Mouse (Mus musculus) layer of hippocampus, adult 6 months (tissue): ENCODE results near the gene A430033K04Rik. TPM values are rescaled to one million over a fixed set of nuclear protein-coding genes. Genes with fewer than 3 reads are reported as not detected.

Experiments
- long read RNA-seq, 2 experiments: library from polyadenylated mRNA; unstranded; transcript quantifications; one replicate each; pipeline ENCODE4 v2.0.0; 2019 to 2020
- microRNA-seq: library from miRNA; unstranded; fragments of <30 nt; microRNA quantifications from one replicate; pipeline ENCODE4 v1.2.0, GENCODE M21; 2020
- polyA plus RNA-seq: library from polyadenylated mRNA; unstranded; fragments of <200 nt; fragmentation: Nextera tagmentation; gene quantifications from 2 replicates; pipeline ENCODE4 v1.2.3, GENCODE M21; 2021

Gene A430033K04Rik
- 7.0 and 8.7 TPM in 2 replicates for polyA plus RNA-seq
- long read RNA-seq, experiment 1, transcript A430033K04Rik-202 (4 exons, 3,038 nt), result major isoform, 10 of 13 reads
- long read RNA-seq, experiment 1, partial matches to known transcripts, result 0 of 13 reads
- long read RNA-seq, experiment 1, other reads (novel, unspliced or antisense), result 3 of 13 reads
- long read RNA-seq, experiment 2, transcript A430033K04Rik-202 (4 exons, 3,038 nt), result major isoform, 113 of 125 reads
- long read RNA-seq, experiment 2, partial matches to known transcripts, result 8 of 125 reads
- long read RNA-seq, experiment 2, other reads (novel, unspliced or antisense), result 4 of 125 reads

DNA sequence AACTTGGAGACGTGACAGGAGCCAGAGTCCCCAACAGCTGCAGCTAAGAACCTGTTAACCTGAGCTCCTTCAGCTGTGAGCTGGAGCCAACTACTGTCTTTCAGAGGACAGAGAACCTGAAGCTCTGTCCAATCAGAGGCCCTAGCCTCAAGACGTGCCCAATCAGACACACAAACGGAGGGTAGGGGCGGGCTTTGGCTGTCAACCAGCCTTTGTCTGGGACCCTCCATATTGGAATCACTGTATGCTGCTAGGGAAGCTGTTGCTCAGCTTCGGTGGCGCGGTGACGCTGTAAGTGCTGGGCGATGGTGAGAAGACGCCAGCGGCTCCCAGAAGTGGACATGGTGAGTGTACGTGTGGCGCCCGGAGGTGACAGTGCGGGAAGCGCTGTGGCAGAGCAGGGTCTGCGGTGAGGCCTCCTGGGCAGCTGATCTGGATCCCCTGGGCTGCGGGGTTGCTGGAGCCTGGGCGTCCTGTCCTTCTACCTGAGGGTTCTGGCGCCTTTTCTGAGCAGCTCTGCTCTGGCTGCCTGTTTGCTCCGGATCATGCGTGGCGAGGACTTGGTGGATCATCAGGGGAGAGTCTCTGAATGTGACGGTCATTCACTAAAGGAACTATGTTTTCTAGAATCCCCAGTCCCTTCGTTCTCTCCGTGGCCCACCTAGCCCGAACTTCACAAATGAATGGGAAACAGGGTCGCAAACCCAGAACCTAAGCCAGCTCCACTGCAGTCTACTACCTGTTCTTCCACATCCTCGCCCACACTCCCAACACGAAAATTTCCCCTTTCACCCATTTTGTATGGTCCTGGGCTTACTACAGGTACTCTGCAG is at the start of gene A430033K04Rik:
Gene A430033K04Rik (plus strand): TSS at position 215 of the 833 bp plus-strand sequence.

GRCm38 (mm10) chr5:138619211-138620128 is 3.2 kb upstream of the A430033K04Rik start, which contains the start of gene Zfp68:
Gene Zfp68 (minus strand): TSS chr5:138619761.

Small RNA genes lying within 50 kb of the gene (microRNA-seq; reads per million reads assigned to microRNA genes)
- not detected for gene Gm24082

Other genes starting within 250 kb of the A430033K04Rik start
- 8.2 and 8.5 TPM in 2 replicates for gene Zfp157, start 181.4 kb upstream of the A430033K04Rik start, polyA plus RNA-seq
- not detected in 2 replicates for gene 1700123K08Rik, start 58.1 kb upstream of the A430033K04Rik start, polyA plus RNA-seq
- gene Zfp68, start 3.1 kb upstream of the A430033K04Rik start, polyA plus RNA-seq, result 22.9 and 24.4 TPM in 2 replicates
- gene Fam20c, start 131.7 kb downstream of the A430033K04Rik start, polyA plus RNA-seq, result 14.2 and 18.3 TPM in 2 replicates
- not detected in 2 replicates for gene Gm5294, start 197.2 kb downstream of the A430033K04Rik start, polyA plus RNA-seq